Comparison of ENCODE assay signal across 24 mouse cellular contexts in genomic region chr9:7239967-7240366, GRCm38 (mm10). TPM values are rescaled to one million over a fixed set of nuclear protein-coding genes. Genes with fewer than 3 reads are reported as not detected.
"Had no signal": no experiment of that assay in that cellular context is flagged by ENCODE, and none has a peak within 500 bp of the region (broad histone marks: within the 10 kb centered on the region; RNA-seq: fewer than 3 reads in every experiment).

No protein-coding gene starts in this region.

- H3K9ac ChIP-seq: limb, embryonic 12.5 days; limb, embryonic 15.5 days; liver, embryonic 14.5 days; liver, postnatal 0 days; lung, embryonic 14.5 days; midbrain, embryonic 12.5 days; midbrain, embryonic 15.5 days; neural tube, embryonic 12.5 days; neural tube, embryonic 15.5 days had no signal

- DNase-seq: kidney, postnatal 36 days; layer of hippocampus, postnatal 36 days; liver, postnatal 0 days; lung, embryonic 14.5 days; thymus, adult 2 months; thymus, postnatal 14 days; thymus, postnatal 4 days had no signal

- H3K9me3 ChIP-seq: limb, embryonic 12.5 days; limb, embryonic 15.5 days; midbrain, embryonic 12.5 days; midbrain, embryonic 15.5 days; neural tube, embryonic 12.5 days had no signal

- H3K36me3 ChIP-seq: limb, embryonic 12.5 days; limb, embryonic 15.5 days; midbrain, embryonic 12.5 days; midbrain, embryonic 15.5 days; neural tube, embryonic 12.5 days; neural tube, embryonic 15.5 days had no signal

- H3K4me2 ChIP-seq: limb, embryonic 12.5 days; limb, embryonic 15.5 days; liver, embryonic 11.5 days; lung, embryonic 14.5 days; midbrain, embryonic 12.5 days; midbrain, embryonic 15.5 days; neural tube, embryonic 12.5 days; neural tube, embryonic 15.5 days had no signal

- H3K27ac ChIP-seq: kidney, postnatal 0 days; left cerebral cortex, adult 2 months; limb, embryonic 12.5 days; limb, embryonic 15.5 days; liver, embryonic 14.5 days; macrophage; midbrain, embryonic 12.5 days; midbrain, embryonic 15.5 days; neural tube, embryonic 12.5 days; neural tube, embryonic 15.5 days; stomach, postnatal 0 days had no signal

- H3K4me3 ChIP-seq: left cerebral cortex, adult 2 months; limb, embryonic 12.5 days; limb, embryonic 15.5 days; midbrain, embryonic 12.5 days; midbrain, embryonic 15.5 days; neural tube, embryonic 12.5 days; neural tube, embryonic 15.5 days had no signal

- H3K4me1 ChIP-seq: limb, embryonic 12.5 days; limb, embryonic 15.5 days; midbrain, embryonic 12.5 days; midbrain, embryonic 15.5 days; neural tube, embryonic 12.5 days; neural tube, embryonic 15.5 days had no signal

- ATAC-seq: liver, postnatal 0 days; lung, postnatal 0 days; midbrain, embryonic 15.5 days had no signal

- H3K27me3 ChIP-seq: limb, embryonic 12.5 days; limb, embryonic 15.5 days; midbrain, embryonic 12.5 days; midbrain, embryonic 15.5 days; neural tube, embryonic 12.5 days; neural tube, embryonic 15.5 days had no signal

RNA-seq across cellular contexts. Expression of gene Mmp13, which starts 32.3 kb away (rescaled TPM):
- total RNA-seq: layer of hippocampus, adult 8-10 months; layer of hippocampus, postnatal 10 days; layer of hippocampus, postnatal 36 days; left cerebral cortex, adult 2 months; left cerebral cortex, postnatal 36 days had no signal
- polyA plus RNA-seq: limb, embryonic 12.5 days; liver, embryonic 11.5 days; lung, embryonic 14.5 days; midbrain, embryonic 12.5 days; midbrain, embryonic 15.5 days; neural tube, embryonic 12.5 days; stomach, embryonic 14.5 days had no signal
